Mouse (Mus musculus) adrenal gland, postnatal 36 days (tissue): ENCODE results near the gene Secisbp2l. TPM values are rescaled to one million over a fixed set of nuclear protein-coding genes. Genes with fewer than 3 reads are reported as not detected.

Experiments used
- DNase-seq, 2 experiments: peaks; one replicate each; pipeline ENCODE4 v3.0.0; 2021; ENCODE audit warnings: mixed read lengths in 1 of 2
- total RNA-seq, 2 experiments: library from RNA; stranded (reverse); gene quantifications; 2 replicates each; pipeline ENCODE4 v1.2.3; 2021

Gene Secisbp2l
- total RNA-seq, 2 experiments from 2014 or later, result 54.2 to 66.5 TPM

GRCm38 (mm10) chr2:125784392-125784791 is 1.7 kb upstream of the Secisbp2l start:
- no peak for DNase-seq

DNA sequence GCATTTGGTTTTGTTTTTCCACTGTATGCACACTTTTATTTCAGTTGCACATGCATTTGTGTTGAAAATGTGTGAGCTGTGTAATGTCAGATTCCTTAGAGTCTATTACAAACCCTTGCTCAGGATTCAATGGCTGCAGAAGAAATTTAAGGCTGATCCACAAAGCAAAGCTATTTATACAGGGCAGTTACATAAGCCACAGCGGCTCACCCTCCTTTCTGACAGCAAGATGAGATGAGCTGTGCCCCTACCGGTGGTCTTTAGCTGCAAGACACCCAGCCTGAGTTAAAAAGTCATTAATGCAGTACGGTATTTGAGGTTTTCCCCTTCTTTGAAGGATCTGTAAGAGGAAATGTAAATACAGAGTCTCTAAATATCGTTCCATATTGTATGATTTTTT is 1.2 kb upstream of the Secisbp2l start:
- no peak for DNase-seq

- no peak for DNase-seq
Measured at GRCm38 (mm10) chr2:125781978-125782718, 522 bp downstream of the Secisbp2l start.

- no peak for DNase-seq
Measured at GRCm38 (mm10) chr2:125781006-125781405, 1.7 kb downstream of the Secisbp2l start.

DNA sequence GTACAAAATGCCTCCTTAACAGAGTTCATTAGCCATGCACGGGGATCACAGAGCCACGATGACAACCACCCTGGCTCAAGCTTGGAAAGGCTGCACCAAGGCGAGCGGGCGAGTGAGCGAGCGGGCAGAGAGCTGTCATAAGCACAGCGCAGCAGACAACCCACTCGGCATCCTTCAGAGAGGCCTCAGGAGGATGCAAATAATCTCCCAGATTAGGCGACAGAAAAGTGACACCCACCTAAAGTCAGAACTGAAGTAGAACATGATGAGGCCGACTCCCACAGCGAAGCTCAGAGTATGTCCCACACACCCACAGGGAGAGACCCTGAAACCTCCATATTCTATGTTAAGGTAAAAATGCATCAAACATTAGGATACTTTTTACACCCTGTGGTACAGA is 4.3 kb downstream of the Secisbp2l start:
- no peak for DNase-seq

- DNase-seq, result no peak
Measured at GRCm38 (mm10) chr2:125777018-125777417, 5.7 kb downstream of the Secisbp2l start.

DNA sequence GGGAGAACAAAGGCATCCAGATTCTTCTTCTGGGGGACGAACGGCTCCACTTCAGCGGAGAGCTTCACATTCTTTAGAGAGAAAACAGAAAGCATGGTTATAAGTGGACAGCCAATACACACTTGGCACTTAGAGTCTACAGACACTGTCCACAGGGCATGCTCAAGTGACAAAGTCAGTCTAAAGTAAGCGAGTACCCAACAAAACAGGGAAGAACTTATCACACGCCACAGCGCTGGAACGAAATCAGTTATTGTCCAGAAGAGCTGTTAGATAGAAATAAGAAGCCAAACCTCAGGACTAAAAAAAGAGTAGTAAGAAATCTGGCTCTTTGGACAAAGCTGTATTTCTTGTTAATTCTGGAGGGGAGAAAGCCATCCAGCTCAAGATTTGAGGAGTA is 7.0 kb downstream of the Secisbp2l start:
- DNase-seq, result no peak

DNA sequence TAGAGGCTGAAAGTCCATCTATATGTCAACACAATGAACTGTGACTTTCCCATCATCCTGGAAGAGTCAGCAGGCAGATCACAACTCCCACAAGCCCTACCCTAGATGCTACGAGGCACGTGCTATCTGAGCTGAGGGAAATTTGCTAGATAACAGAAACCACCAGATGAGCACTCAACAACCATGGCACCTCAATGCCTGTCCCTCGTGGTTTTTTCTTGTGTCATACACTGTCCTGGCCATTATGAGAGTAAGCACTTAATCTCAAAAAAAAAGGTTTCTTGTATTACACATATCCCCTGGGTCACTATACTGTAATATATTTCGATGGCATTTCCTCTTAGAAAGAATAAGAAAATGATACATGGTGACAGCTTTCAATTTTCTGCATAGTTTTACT is 7.8 kb downstream of the Secisbp2l start:
- DNase-seq, result no peak

GRCm38 (mm10) chr2:125765029-125765428 is 17.6 kb downstream of the Secisbp2l start:
- peak in 1 of 2 experiments; percentile 23 for DNase-seq

- no peak for DNase-seq
Measured at GRCm38 (mm10) chr2:125764531-125764930, 18.1 kb downstream of the Secisbp2l start.

GRCm38 (mm10) chr2:125749330-125749729 is 33.3 kb downstream of the Secisbp2l start:
- DNase-seq, result no peak

GRCm38 (mm10) chr2:125739338-125739737 is 43.3 kb downstream of the Secisbp2l start:
- DNase-seq, result no peak

DNA sequence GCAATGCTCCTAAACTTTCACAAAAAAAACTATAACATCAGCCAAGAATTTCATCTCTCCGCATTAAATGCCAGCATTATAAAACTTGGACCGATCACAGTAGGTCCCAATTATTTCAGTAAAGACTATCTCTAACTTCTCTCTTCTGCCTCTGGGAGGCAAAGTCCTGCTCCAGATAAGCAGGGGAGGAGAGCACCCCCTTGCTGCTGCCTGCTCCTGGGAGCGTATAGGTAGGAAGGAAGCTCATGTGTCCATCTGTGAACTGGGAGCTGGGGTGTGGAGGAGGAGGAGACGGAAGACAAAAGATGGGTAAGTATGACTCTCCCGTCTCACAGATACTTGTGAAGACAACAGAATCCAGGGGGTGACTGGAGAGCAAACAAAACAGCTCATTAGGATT is 44.0 kb downstream of the Secisbp2l start:
- DNase-seq, result no peak

DNA sequence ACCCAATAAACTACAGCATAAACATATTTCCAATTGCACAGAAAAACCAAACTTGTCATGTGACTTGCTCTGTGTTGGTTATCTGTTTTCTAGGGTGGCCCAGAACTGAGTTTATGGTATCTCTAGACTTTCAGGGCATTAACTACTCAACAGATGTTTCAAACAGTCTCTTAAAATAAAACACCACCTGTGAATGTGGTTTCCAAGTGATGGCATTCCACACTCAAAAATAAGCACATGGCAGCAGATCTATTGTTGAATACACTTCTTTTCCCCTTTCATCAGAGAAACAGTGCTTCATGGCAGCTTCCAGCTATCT is 46.7 kb downstream of the Secisbp2l start:
- DNase-seq, result no peak

- no peak for DNase-seq
Measured at GRCm38 (mm10) chr2:125735333-125736024, 47.2 kb downstream of the Secisbp2l start.

DNA sequence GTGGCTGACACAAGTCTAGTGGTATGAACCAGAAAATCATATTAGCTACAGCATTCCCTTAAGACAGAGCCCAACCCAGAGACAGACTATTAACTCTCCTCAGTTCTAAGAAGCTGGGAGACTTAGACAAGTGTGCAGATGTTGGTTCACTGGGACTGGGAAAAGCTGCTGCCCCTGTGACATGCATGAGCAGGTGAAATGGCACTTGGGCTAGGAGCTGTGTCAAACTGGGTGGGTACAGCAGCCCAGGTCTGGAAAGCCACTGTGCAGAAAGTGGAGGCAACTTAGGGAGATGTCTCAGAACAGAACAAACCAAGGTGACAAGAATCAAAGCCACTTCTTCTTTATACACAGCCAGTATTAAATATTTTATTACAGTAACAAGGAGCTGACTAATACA is 47.9 kb downstream of the Secisbp2l start:
- no peak for DNase-seq

DNA sequence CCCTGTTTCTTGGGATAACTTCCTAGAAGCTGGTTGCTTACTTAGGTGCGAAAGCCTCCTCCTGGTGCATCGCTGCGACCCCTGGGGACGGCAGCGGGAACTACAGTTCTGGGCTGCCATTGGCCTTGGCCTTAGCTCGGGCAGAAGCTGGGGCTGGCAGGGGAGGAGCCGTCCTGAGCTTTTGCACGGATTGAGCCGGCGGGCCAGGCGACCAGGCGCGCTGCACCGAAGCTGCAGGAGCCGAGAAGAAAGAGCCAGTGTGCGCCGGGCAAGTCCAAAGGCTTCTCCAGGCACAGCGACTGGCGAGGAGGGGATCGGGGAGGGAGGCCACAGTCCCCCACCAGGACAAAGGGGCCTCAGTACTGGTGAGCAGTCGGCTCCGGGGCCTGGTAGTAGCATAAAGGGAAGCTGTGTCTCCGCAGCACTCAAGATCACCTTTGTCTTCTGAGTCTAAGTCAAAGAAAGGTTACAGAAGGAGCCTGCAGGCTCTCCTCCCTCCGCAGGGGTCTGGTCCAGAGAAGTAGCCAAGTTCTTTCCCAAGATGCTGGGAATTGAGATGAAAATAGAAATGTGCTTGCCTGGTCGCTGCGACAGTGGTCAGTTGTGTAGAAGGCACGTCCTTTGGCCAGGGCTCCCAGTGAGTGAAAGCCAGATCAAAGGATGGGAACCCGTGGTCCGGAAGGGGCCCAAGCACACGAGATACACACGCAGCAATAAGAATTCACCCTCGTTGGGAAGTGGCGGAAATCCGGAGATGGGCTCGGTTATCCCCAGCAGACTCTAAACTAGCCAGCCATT is 50.7 kb downstream of the Secisbp2l start:
- peak; percentile 96 to 98 for DNase-seq

DNA sequence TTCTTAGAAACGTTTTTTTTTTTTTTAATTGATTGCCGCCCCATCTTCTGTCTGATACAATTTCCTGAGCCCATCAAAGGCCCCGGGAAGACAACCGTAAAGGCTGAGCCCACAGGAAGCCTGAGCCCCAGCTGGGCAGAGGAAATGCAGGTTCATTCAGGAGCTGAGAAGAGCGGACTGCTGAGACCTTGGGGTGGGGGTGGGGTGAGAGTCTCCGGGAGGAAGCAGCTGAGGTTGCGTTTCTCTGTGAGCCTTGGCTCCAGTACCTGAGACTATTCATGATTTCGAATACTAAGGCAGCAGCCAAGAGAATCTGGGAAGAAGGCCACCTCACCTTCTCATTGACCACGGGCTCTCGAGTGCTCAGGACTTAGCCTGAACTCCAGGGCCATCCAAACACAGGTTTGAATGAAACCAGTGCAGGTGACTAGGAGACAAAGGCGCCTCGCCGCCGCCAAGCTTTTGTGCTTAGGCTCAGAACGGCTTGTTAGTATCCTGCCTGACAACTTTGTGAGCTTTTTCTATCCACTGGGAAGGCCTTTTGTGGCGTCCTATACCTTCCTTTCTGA is 58.0 kb downstream of the Secisbp2l start:
- DNase-seq, result no peak

- peak; percentile 48 to 66 for DNase-seq
Measured at GRCm38 (mm10) chr2:125724086-125724430, 58.6 kb downstream of the Secisbp2l start, which contains the start of gene Shc4. Gene Shc4, minus strand, starts transcription at chr2:125724148.

- DNase-seq, result peak; percentile 66 to 76
Measured at GRCm38 (mm10) chr2:125723408-125724085, 59.1 kb downstream of the Secisbp2l start.

GRCm38 (mm10) chr2:125723086-125723407 is 59.6 kb downstream of the Secisbp2l start:
- no peak for DNase-seq

DNA sequence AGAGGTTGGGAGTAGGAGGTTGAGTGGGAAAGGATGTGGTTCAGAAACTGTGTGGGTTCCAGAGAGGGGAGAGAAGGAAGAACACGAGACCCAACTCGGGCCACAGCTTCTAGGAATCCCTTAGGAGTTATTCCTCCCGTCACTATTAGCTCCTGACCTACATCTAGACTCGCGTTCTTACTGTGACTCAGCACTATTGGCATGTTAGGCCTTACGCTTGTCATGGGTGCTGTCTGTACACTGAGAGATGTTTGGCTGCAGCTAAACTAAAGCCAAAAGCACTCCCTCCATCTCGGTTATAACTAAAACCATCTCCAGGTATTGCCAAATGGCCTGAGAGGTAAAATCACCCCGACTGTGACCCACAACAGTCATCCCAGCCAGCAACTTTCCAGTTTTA is 66.1 kb downstream of the Secisbp2l start:
- peak; percentile 40 to 42 for DNase-seq
